Mouse (Mus musculus) layer of hippocampus, adult 8-10 months (tissue): ENCODE results near the gene Kat6b. TPM values are rescaled to one million over a fixed set of nuclear protein-coding genes. Genes with fewer than 3 reads are reported as not detected.
"Not testable (repeated sequence)": the region's sequence is repeated elsewhere in the genome, so short reads cannot be mapped to it uniquely, and the experiment has no call there.

ENCODE experiments used
- DNase-seq, 2 experiments: peaks; one replicate each; pipeline ENCODE4 v3.0.0; 2022; ENCODE audit warnings: low spot score in 2 of 2
- total RNA-seq, 4 experiments: library from RNA; stranded (reverse); gene quantifications; 2 replicates each; pipeline ENCODE4 v1.2.4; 2022

The Kat6b gene
- total RNA-seq, result 100 to 1,000 TPM; 102 to 111 (median 107) TPM

- DNase-seq, result no peak
Measured at GRCm38 (mm10) chr14:21481231-21481630, at the start of gene Kat6b. Kat6b (plus strand) TSS chr14:21481434.

GRCm38 (mm10) chr14:21433415-21433814 is 47.8 kb upstream of the Kat6b start:
- DNase-seq, result no peak

DNA sequence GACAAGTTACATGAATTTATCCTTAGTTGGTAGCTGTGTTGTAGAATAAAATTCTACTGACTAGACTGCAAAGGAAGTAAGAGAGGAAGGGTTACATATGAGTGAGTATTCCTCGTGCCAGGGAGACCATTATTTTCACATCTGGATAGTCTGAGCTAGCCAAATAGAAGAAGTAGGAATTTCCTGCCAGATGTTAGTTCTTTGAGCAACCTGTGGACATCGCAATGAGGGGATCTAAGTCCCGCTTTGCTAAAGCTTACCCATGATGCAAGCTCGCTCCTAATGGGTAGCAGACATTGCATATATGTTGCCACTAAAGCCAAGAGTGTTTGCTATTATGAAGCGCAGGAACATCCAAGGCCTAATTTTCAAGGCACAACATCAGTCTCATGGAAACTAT is 47.2 kb upstream of the Kat6b start:
- DNase-seq, result no peak

- no peak for DNase-seq
Measured at GRCm38 (mm10) chr14:21434686-21435085, 46.5 kb upstream of the Kat6b start.

- no peak for DNase-seq
Measured at GRCm38 (mm10) chr14:21439785-21440184, 41.4 kb upstream of the Kat6b start.

DNA sequence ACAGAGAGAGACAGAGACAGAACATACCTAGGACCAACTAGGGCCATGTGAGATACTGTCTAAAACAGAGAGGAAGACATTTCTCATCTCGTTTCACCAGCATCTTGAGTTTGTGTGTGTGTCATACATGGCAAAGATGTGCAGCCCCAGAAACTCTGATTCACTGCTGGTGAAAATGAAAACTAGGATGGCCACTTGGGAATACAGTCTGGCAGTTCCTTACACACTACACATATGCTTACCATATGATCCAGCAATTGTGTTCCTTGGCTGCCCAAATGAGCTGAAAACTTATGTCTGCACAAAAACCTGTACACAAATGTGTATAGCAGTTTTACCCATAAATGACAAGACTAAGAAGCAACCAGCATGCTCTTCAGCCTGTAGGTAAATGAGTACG is 40.7 kb upstream of the Kat6b start:
- DNase-seq, result no peak

- DNase-seq, result no peak
Measured at GRCm38 (mm10) chr14:21441772-21442533, 39.3 kb upstream of the Kat6b start.

DNA sequence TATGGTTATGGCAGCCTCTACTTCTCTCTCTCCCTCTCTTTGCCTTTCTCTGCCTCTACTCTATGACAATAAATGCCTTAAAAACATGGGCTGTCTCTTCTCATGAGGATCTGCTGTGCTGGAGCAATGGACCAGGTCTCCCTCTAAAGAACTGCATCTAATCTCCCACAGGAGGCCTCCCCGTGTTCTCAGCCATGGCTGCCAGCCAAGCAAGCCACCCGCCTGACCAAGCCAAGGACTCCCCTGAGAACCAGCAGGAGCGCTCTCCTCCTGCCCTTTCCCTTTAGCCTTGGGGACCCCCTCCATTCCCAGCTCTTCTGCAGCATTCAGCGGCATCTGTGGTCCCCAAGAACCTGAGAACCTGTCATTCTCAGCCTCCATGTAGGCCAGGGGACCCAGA is 28.7 kb upstream of the Kat6b start:
- DNase-seq, result no peak

- DNase-seq, result no peak
Measured at GRCm38 (mm10) chr14:21453896-21454295, 27.3 kb upstream of the Kat6b start.

DNA sequence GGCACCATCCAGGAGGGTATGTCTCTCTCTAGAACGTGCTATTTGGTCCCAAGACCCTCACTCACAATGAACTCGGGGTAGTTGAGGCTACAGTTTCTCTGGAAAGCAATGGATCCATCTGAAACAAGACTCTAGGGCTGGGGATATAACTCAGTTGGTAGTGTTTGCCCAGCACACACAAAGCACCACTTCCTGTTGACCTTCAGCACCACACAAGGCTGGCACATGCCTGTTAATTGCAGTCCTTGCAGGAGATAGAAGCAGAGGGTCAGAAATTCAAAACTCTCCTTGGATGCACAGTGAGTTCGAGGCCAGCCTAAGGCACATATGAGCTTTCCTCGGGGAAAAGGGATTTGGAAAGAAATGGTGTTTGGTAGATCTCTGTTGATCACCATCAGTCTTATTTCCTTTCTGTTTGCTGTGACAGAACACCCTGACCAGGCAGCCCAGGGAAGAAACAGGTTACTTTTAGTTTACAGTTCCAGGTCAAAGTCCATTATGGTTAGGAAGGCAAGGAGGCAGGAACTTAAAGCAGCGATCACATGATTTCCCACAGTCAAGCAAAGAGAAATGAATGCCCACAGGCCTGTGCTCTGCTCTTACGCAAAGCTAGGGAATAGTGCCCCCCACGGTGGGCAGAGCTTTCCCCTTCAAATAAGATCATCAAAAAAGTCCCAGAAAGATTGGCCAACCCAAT is 25.4 kb upstream of the Kat6b start:
- no peak for DNase-seq

GRCm38 (mm10) chr14:21456526-21456925 is 24.7 kb upstream of the Kat6b start:
- DNase-seq, result no peak

- no peak for DNase-seq
Measured at GRCm38 (mm10) chr14:21457876-21458275, 23.4 kb upstream of the Kat6b start.

GRCm38 (mm10) chr14:21458696-21459095 is 22.5 kb upstream of the Kat6b start:
- DNase-seq, result no peak

DNA sequence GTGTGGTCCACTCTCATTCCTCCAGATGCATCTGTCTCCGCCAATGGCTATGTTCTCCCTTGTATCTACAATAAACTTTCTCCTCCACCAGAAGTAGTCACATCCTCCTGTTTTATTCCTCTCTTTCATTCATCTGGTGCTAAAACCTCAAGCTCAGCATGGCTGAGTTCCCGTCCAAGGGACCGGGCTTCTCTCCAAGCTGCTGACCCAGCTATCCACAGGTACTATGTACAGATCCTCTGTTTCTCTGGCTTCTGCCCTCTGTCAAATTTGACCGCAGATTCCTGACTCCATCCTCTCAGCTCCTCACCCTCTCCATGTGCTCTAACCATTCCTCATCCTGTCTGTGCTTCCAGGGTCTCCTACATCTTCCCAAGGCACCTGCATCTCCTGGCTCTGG is 22.1 kb upstream of the Kat6b start:
- no peak for DNase-seq

GRCm38 (mm10) chr14:21462398-21462797 is 18.8 kb upstream of the Kat6b start:
- DNase-seq, result no peak

DNA sequence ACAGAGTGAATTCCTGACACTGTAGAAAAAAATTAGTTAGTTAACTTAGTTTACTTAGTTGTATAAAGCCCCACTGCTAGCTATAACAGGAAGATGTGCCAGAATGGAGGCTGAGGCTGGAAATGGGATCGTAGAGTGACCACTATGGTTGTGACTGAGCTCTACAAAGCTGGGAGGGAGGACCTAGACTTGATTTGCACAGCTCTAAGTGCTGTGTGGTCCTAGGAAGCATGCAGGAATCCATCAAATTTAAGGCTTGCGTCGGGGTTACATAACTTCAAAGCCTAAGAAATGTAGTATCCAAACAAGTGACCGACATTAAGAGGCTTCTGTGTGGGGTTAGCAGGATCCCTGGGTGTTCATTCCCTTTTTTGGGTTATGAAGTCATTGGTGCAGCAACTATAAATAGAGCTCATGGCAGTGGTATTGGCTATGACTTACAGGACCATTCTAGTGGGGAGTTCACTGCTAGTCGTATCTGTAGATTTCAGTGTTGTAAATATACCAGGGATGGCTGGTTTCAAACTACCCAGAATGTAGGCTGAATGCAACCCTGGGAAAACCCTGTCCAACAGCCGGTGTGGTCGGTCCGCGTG is 18.0 kb upstream of the Kat6b start:
- no peak for DNase-seq

GRCm38 (mm10) chr14:21470386-21470785 is 10.8 kb upstream of the Kat6b start:
- DNase-seq, result no peak

DNA sequence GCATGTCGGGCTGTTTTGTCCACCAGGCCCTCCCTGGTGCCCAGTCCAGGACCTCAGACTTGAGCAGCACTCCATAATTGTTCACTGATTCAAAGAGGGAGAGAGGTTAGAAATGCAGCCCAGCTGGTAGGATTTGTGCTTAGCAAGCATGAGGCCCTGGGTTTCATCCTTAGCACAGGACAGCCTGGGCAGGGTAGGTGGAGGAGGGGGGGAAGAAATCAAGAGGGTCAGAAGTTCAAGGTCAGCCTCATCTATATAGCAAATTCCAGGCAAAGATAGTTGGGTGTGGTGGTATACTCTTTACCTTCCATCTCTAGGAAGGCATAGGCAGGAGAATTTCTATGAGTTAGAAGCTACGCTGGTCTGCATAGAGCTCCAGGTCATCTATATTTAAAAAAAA is 9.3 kb upstream of the Kat6b start:
- no peak for DNase-seq

DNA sequence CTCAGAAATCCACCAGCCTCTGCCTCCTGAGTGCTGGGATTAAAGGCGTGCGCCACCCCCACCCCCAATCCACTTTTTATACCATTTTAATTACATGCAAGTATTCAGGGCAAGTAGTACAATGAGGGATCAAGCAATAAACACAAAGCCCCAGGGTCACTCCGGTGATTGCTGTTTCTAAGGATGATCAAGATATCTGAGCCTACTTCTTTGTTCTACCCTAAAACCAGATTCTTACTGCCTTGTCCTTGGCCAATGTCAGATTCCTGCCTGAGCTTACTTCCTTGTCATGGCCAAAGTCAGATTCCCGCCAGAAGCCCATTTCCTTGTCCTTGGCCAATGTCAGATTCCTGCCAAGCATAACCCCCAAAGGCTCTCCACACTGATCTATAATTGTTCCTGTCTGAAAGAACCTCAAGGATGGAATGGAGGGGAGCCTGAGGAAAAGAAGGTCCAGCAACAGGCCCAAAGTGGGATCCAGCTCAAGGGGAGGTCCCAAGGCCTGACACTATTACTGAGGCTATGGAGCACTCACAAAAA is 6.6 kb upstream of the Kat6b start:
- DNase-seq, result not testable (repeated sequence)

- no peak for DNase-seq
Measured at GRCm38 (mm10) chr14:21477181-21477580, 4.1 kb upstream of the Kat6b start.

GRCm38 (mm10) chr14:21479566-21479965 is 1.7 kb upstream of the Kat6b start:
- no peak for DNase-seq

DNA sequence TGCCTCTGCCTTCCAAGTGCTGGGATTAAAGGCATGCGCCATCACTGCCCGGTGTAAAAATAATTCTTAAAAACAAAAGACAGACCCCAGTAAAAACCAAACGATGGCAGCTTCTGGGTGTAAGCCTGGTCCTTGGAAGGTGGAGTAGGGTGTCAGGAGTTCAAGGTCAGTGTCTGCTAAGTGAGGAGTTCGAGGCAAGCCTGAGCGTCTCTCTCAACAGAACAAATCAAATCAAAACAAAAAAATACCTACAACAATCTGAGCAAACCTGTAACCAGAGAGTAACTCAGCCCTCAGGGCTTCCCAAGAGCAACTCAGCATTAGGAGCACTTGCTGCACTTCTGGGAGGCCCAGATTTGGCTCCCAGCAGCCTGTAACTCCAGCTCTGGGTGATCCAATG is 1.0 kb upstream of the Kat6b start:
- no peak for DNase-seq
